Mouse (Mus musculus): Measurements from ENCODE around the gene Ccdc159.

DNA sequence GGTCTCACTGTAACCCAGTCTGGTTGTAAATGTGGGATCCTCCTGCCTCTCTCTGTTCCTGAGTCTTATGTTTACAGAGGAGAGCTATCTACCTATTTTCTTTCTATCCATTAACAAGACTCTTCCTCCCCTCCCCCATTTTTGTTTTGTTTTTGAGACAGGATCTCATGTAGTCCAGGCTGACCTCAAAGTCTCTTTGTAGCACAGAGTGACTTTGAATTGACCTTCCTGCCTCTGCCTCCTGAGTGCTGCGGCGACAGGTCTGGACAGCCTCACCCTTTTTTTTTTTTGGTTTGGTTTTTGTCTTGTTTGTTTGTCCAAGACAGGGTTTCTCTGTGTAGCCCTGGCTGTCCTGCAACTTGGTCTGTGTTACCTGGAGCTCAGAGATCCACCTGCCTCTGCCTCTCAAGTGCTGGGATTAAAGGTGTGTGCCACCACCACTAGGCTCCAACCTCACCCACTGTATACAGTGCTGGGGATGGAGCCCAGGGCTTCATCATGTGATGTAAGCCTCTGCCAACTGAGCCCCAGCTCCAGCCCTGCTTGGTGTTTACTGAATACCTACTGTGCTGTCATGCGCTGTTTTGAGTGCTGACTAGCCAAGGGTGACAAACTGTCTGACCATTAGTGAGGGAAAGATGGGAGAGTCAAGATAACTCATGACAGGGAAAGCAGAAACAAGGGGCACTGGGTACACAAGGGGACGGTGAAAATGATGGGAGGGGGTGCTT is 51.3 kb downstream of the Ccdc159 start:
- no peak for TF ChIP-seq CTCF (conservative IDR thresholded peaks at IDR 0.05; ENCODE audit: insufficient read depth, insufficient read length, low read depth, low read length)
- no peak for TF ChIP-seq POLR2A (IDR thresholded peaks at IDR 0.05; ENCODE audit: low read depth, low read length)

Data from kidney, adult 2 months (tissue).